Mouse (Mus musculus) mesoderm, embryonic 11.5 days (tissue): ENCODE measurements around the gene Gm8879.
"Not testable (repeated sequence)": the region's sequence is repeated elsewhere in the genome, so short reads cannot be mapped to it uniquely, and the experiment has no call there.

ENCODE experiments used
- DNase-seq: peaks from one replicate; pipeline ENCODE4 v3.0.0-alpha.2; 2012; ENCODE audit warnings: low read depth, low spot score

Gm8879 gene

GRCm38 (mm10) chr5:11127334-11127733 lies at the start of gene Gm8879:
TSS of gene Gm8879 (plus strand) at chr5:11127634.
- DNase-seq = not testable (repeated sequence)

- DNase-seq = not testable (repeated sequence)
These were observed 10.6 kb downstream of the Gm8879 start for GRCm38 (mm10) chr5:11138031-11138430.
